Mouse (Mus musculus): ENCODE data around the gene Hmgcl. TPM values are rescaled to one million over a fixed set of nuclear protein-coding genes. Genes with fewer than 3 reads are reported as not detected.

Gene Hmgcl
- polyA plus RNA-seq, 1 experiment = 53.1 TPM

- peak; percentile 80 for DNase-seq
- peaks cover 11% of the 10 kb centered on the region for H3K4me1 ChIP-seq (replicated peaks; ENCODE audit: control insufficient read depth, insufficient read depth, low read length)
- no peak overlapping the region for H3K4me3 ChIP-seq (ENCODE audit: control insufficient read depth, insufficient read depth, low read length)
- H3K36me3 ChIP-seq (ENCODE audit: control insufficient read depth, insufficient read depth, low read length) = 0 out of 2 replicates have a peak, but pooled peaks cover 3% of the 10 kb centered on the region
- H3K27ac ChIP-seq (ENCODE audit: control insufficient read depth, insufficient read depth, low read length) = no peak overlapping the region
- TF ChIP-seq POLR2A (IDR thresholded peaks at IDR 0.05; ENCODE audit: control insufficient read depth, extremely low read depth, insufficient read depth, low read length, poor library complexity) (no peak), CTCF (IDR thresholded peaks at IDR 0.05; ENCODE audit: borderline replicate concordance, control insufficient read depth, extremely low read depth, insufficient read depth, low read length, poor library complexity) (peak; percentile 84; the same call in 1 of the 2 replicates)
- 43% methylated on average over 5 of the region's 5 CpGs for WGBS
- no peaks in the 10 kb centered on the region for H3K27me3 ChIP-seq (ENCODE audit: control insufficient read depth, insufficient read depth, low read length)
These were observed 14.5 kb downstream of the Hmgcl start for GRCm38 (mm10) chr4:135960717-135961116.

- 95% methylated on average over 5 of the region's 5 CpGs for WGBS
- no peak for TF ChIP-seq CTCF (IDR thresholded peaks at IDR 0.05; ENCODE audit: borderline replicate concordance, control insufficient read depth, extremely low read depth, insufficient read depth, low read length, poor library complexity)
- TF ChIP-seq POLR2A (IDR thresholded peaks at IDR 0.05; ENCODE audit: control insufficient read depth, extremely low read depth, insufficient read depth, low read length, poor library complexity) = no peak
- Histone ChIP-seq H3K4me1 (replicated peaks; ENCODE audit: control insufficient read depth, insufficient read depth, low read length) (peaks cover 11% of the 10 kb centered on the region), H3K36me3 (ENCODE audit: control insufficient read depth, insufficient read depth, low read length) (peaks cover 3% of the 10 kb centered on the region; the same call in 1 of the 2 replicates), H3K4me3 (ENCODE audit: control insufficient read depth, insufficient read depth, low read length) (no peak overlapping the region), H3K27ac (ENCODE audit: control insufficient read depth, insufficient read depth, low read length) (no peak overlapping the region), H3K27me3 (ENCODE audit: control insufficient read depth, insufficient read depth, low read length) (no peaks in the 10 kb centered on the region)
- DNase-seq = no peak
These were observed 15.5 kb downstream of the Hmgcl start for GRCm38 (mm10) chr4:135961709-135962108.

- no peak overlapping the region for H3K4me3 ChIP-seq (ENCODE audit: control insufficient read depth, insufficient read depth, low read length)
- no peak overlapping the region for H3K27ac ChIP-seq (ENCODE audit: control insufficient read depth, insufficient read depth, low read length)
- peaks cover 11% of the 10 kb centered on the region for H3K4me1 ChIP-seq (replicated peaks; ENCODE audit: control insufficient read depth, insufficient read depth, low read length)
- H3K36me3 ChIP-seq (ENCODE audit: control insufficient read depth, insufficient read depth, low read length) = peaks cover 4% of the 10 kb centered on the region; the same call in 1 of the 2 replicates
- TF ChIP-seq CTCF (IDR thresholded peaks at IDR 0.05; ENCODE audit: borderline replicate concordance, control insufficient read depth, extremely low read depth, insufficient read depth, low read length, poor library complexity) = no peak
- no peak for TF ChIP-seq POLR2A (IDR thresholded peaks at IDR 0.05; ENCODE audit: control insufficient read depth, extremely low read depth, insufficient read depth, low read length, poor library complexity)
- DNase-seq = no peak
- WGBS = 97% methylated on average over 7 of the region's 7 CpGs
- no peaks in the 10 kb centered on the region for H3K27me3 ChIP-seq (ENCODE audit: control insufficient read depth, insufficient read depth, low read length)
These were observed 15.9 kb downstream of the Hmgcl start for GRCm38 (mm10) chr4:135962198-135962597.

- no peaks in the 10 kb centered on the region for H3K27me3 ChIP-seq (ENCODE audit: control insufficient read depth, insufficient read depth, low read length)
- H3K27ac ChIP-seq (ENCODE audit: control insufficient read depth, insufficient read depth, low read length) = peak overlapping the region; percentile 83
- TF ChIP-seq POLR2A (IDR thresholded peaks at IDR 0.05; ENCODE audit: control insufficient read depth, extremely low read depth, insufficient read depth, low read length, poor library complexity) (no peak), CTCF (IDR thresholded peaks at IDR 0.05; ENCODE audit: borderline replicate concordance, control insufficient read depth, extremely low read depth, insufficient read depth, low read length, poor library complexity) (peak; percentile 3; the same call in 1 of the 2 replicates)
- H3K36me3 ChIP-seq (ENCODE audit: control insufficient read depth, insufficient read depth, low read length) = peaks cover 12% of the 10 kb centered on the region; the same call in 1 of the 2 replicates
- H3K4me1 ChIP-seq (replicated peaks; ENCODE audit: control insufficient read depth, insufficient read depth, low read length) = peaks cover 11% of the 10 kb centered on the region
- no peak for DNase-seq
- 10% methylated on average over 15 of the region's 15 CpGs for WGBS
- peak overlapping the region; percentile 78 for H3K4me3 ChIP-seq (ENCODE audit: control insufficient read depth, insufficient read depth, low read length)
These were observed 16.7 kb downstream of the Hmgcl start for GRCm38 (mm10) chr4:135962946-135963345.

GRCm38 (mm10) chr4:135963457-135964193 is 17.4 kb downstream of the Hmgcl start, which contains the start of gene Gale:
Gene Gale, plus strand, starts transcription at chr4:135963727.
- Histone ChIP-seq H3K36me3 (ENCODE audit: control insufficient read depth, insufficient read depth, low read length) (peaks cover 17% of the 10 kb centered on the region), H3K27me3 (ENCODE audit: control insufficient read depth, insufficient read depth, low read length) (no peaks in the 10 kb centered on the region), H3K4me3 (ENCODE audit: control insufficient read depth, insufficient read depth, low read length) (peak within 1 kb of the TSS; percentile 78), H3K4me1 (replicated peaks; ENCODE audit: control insufficient read depth, insufficient read depth, low read length) (peaks cover 11% of the 10 kb centered on the region), H3K27ac (ENCODE audit: control insufficient read depth, insufficient read depth, low read length) (peak within 1 kb of the TSS; percentile 83)
- TF ChIP-seq CTCF (IDR thresholded peaks at IDR 0.05; ENCODE audit: borderline replicate concordance, control insufficient read depth, extremely low read depth, insufficient read depth, low read length, poor library complexity) (peak; percentile 18; the same call in 1 of the 2 replicates), POLR2A (IDR thresholded peaks at IDR 0.05; ENCODE audit: control insufficient read depth, extremely low read depth, insufficient read depth, low read length, poor library complexity) (peak; percentile 96)
- under 1% methylated on average over 56 of the region's 56 CpGs for WGBS
- DNase-seq = peak; percentile 95

GRCm38 (mm10) chr4:135964426-135964825 is 18.2 kb downstream of the Hmgcl start:
- H3K4me1 ChIP-seq (replicated peaks; ENCODE audit: control insufficient read depth, insufficient read depth, low read length) = peaks cover 11% of the 10 kb centered on the region
- 0 out of 2 replicates have a peak overlapping the region, but pooled peaks have one; percentile 17 for H3K27ac ChIP-seq (ENCODE audit: control insufficient read depth, insufficient read depth, low read length)
- DNase-seq = peak; percentile 33
- TF ChIP-seq POLR2A (IDR thresholded peaks at IDR 0.05; ENCODE audit: control insufficient read depth, extremely low read depth, insufficient read depth, low read length, poor library complexity) (no peak), CTCF (IDR thresholded peaks at IDR 0.05; ENCODE audit: borderline replicate concordance, control insufficient read depth, extremely low read depth, insufficient read depth, low read length, poor library complexity) (no peak)
- peak overlapping the region; percentile 54 for H3K4me3 ChIP-seq (ENCODE audit: control insufficient read depth, insufficient read depth, low read length)
- H3K36me3 ChIP-seq (ENCODE audit: control insufficient read depth, insufficient read depth, low read length) = peaks cover 23% of the 10 kb centered on the region
- H3K27me3 ChIP-seq (ENCODE audit: control insufficient read depth, insufficient read depth, low read length) = no peaks in the 10 kb centered on the region
- WGBS = 1% methylated on average over 12 of the region's 12 CpGs
